Mouse (Mus musculus) intestine, postnatal 0 days (tissue): ENCODE measurements around the gene Trim29. TPM values are rescaled to one million over a fixed set of nuclear protein-coding genes. Genes with fewer than 3 reads are reported as not detected.

Source experiments
- ATAC-seq: fragments of 200-750 bp; cut with Nextera tagmentation; 2 replicates; pipeline ENCODE4 v1.8.0; 2017; ENCODE audit warnings: mild to moderate bottlenecking, moderate TSS enrichment, moderate library complexity
- H3K27ac ChIP-seq: fragments of 300-500 bp; sonication (generic); 2 replicates; pipeline ENCODE4 v1.5.1; 2014; ENCODE audit warnings: mild to moderate bottlenecking, low read depth, low read length, moderate library complexity
- H3K27me3 ChIP-seq: fragments of 300-500 bp; sonication (generic); replicated peaks from 2 replicates; pipeline ENCODE4 v1.6.1; 2014; ENCODE audit warnings: low read length, mixed read lengths; ENCODE audit not compliant: control insufficient read depth, insufficient read depth
- H3K36me3 ChIP-seq: fragments of 300-500 bp; sonication (generic); 2 replicates; pipeline ENCODE4 v1.6.1; 2014; ENCODE audit warnings: mild to moderate bottlenecking, moderate library complexity; ENCODE audit not compliant: control insufficient read depth, insufficient read depth
- H3K4me1 ChIP-seq: fragments of 300-500 bp; sonication (generic); replicated peaks from 2 replicates; pipeline ENCODE4 v1.6.1; 2014; ENCODE audit warnings: antibody characterized with exemption, low read length, mixed read lengths; ENCODE audit not compliant: control insufficient read depth, insufficient read depth
- H3K4me2 ChIP-seq: fragments of 300-500 bp; sonication (generic); replicated peaks from 2 replicates; pipeline ENCODE4 v1.6.1; 2014; ENCODE audit warnings: low read depth, mild to moderate bottlenecking, moderate library complexity
- H3K4me3 ChIP-seq: fragments of 300-500 bp; sonication (generic); 2 replicates; pipeline ENCODE4 v1.5.1; 2014; ENCODE audit warnings: low read depth, low read length
- H3K9ac ChIP-seq: fragments of 300-500 bp; sonication (generic); 2 replicates; pipeline ENCODE4 v1.6.1; 2014; ENCODE audit warnings: mild to moderate bottlenecking, low read depth, low read length
- H3K9me3 ChIP-seq: fragments of 300-500 bp; sonication (generic); 2 replicates; pipeline ENCODE4 v1.6.1; 2016; ENCODE audit warnings: mixed run types; ENCODE audit not compliant: control insufficient read depth
- CTCF ChIP-seq: sonication (generic); IDR thresholded peaks from 2 replicates; pipeline ENCODE4 v1.5.1; 2016; ENCODE audit warnings: low read depth, mild to moderate bottlenecking, control low read depth, antibody characterized with exemption, moderate library complexity
- WGBS: fragments of 180-500 bp; shearing (Covaris S2); extraction: QIAGEN DNeasy Blood & Tissue Kit; methylation state at CpG from one replicate; pipeline ENCODE4 v1.1.7; 2014; 5-methylcytosine and 5-hydroxymethylcytosine counted together
- polyA plus RNA-seq: library from polyadenylated mRNA; unstranded; fragments of >200 nt; fragmentation: Nextera tagmentation; extraction: Ambion mirVana; gene quantifications from 2 replicates; pipeline ENCODE4 v1.2.1, GENCODE M21; 2015

The Trim29 gene
- polyA plus RNA-seq, 1 experiment from 2014 or later: 0.26 TPM

GRCm38 (mm10) chr9:43351015-43351414 lies 40.4 kb downstream of the Trim29 start:
- ATAC-seq: no peak
- TF ChIP-seq CTCF: no peak
- 71% methylated on average over 13 of the region's 13 CpGs for WGBS
- Histone ChIP-seq H3K4me3 (no peak overlapping the region), H3K27ac (no peak overlapping the region), H3K36me3 (no peaks in the 10 kb centered on the region), H3K27me3 (no peaks in the 10 kb centered on the region), H3K9me3 (no peaks in the 10 kb centered on the region), H3K4me2 (no peak overlapping the region), H3K9ac (no peak overlapping the region), H3K4me1 (no peaks in the 10 kb centered on the region)

- H3K9me3 ChIP-seq: no peaks in the 10 kb centered on the region
- no peak overlapping the region for H3K4me2 ChIP-seq
- no peak for ATAC-seq
- H3K9ac ChIP-seq: no peak overlapping the region
- no peaks in the 10 kb centered on the region for H3K36me3 ChIP-seq
- no peak for TF ChIP-seq CTCF
- no peaks in the 10 kb centered on the region for H3K4me1 ChIP-seq
- no peak overlapping the region for H3K27ac ChIP-seq
- H3K4me3 ChIP-seq: no peak overlapping the region
- no peaks in the 10 kb centered on the region; the same call in 1 of the 2 replicates for H3K27me3 ChIP-seq
These were observed 46.4 kb downstream of the Trim29 start for GRCm38 (mm10) chr9:43357011-43357410.

GRCm38 (mm10) chr9:43358591-43359323 lies 48.1 kb downstream of the Trim29 start:
- no peaks in the 10 kb centered on the region for H3K36me3 ChIP-seq
- no peaks in the 10 kb centered on the region for H3K9me3 ChIP-seq
- H3K9ac ChIP-seq: no peak overlapping the region
- H3K4me1 ChIP-seq: no peaks in the 10 kb centered on the region
- H3K4me2 ChIP-seq: no peak overlapping the region
- no peak overlapping the region for H3K4me3 ChIP-seq
- TF ChIP-seq CTCF: no peak
- 58% methylated on average over 15 of the region's 15 CpGs for WGBS
- no peak for ATAC-seq
- H3K27ac ChIP-seq: no peak overlapping the region
- H3K27me3 ChIP-seq: no peaks in the 10 kb centered on the region; the same call in 1 of the 2 replicates

- WGBS: 94% methylated on average over 3 of the region's 3 CpGs
- TF ChIP-seq CTCF: no peak
These were observed 58.1 kb downstream of the Trim29 start for GRCm38 (mm10) chr9:43368781-43369180.

GRCm38 (mm10) chr9:43383871-43384270 lies 73.2 kb downstream of the Trim29 start:
- Histone ChIP-seq H3K4me1 (no peaks in the 10 kb centered on the region), H3K36me3 (no peaks in the 10 kb centered on the region), H3K9ac (no peak overlapping the region), H3K9me3 (no peaks in the 10 kb centered on the region), H3K27me3 (0 out of 2 replicates have a peak, but pooled peaks cover 3% of the 10 kb centered on the region), H3K4me2 (no peak overlapping the region), H3K4me3 (no peak overlapping the region), H3K27ac (no peak overlapping the region)
- no peak for ATAC-seq
- TF ChIP-seq CTCF: no peak
- 82% methylated on average over 4 of the region's 4 CpGs for WGBS

More at GRCm38 (mm10) chr9:43368781-43369180, 58.1 kb downstream of the Trim29 start:
- no peak overlapping the region for H3K4me3 ChIP-seq
- no peak overlapping the region for H3K4me2 ChIP-seq
- no peaks in the 10 kb centered on the region for H3K4me1 ChIP-seq
- no peaks in the 10 kb centered on the region for H3K36me3 ChIP-seq
- no peaks in the 10 kb centered on the region for H3K27me3 ChIP-seq
- no peak overlapping the region for H3K9ac ChIP-seq
- H3K27ac ChIP-seq: no peak overlapping the region
- no peak for ATAC-seq
- no peaks in the 10 kb centered on the region for H3K9me3 ChIP-seq

GRCm38 (mm10) chr9:43384400-43384799 lies 73.8 kb downstream of the Trim29 start:
- TF ChIP-seq CTCF: no peak
- H3K9me3 ChIP-seq: no peaks in the 10 kb centered on the region
- no peaks in the 10 kb centered on the region for H3K36me3 ChIP-seq
- H3K4me2 ChIP-seq: no peak overlapping the region
- H3K4me1 ChIP-seq: no peaks in the 10 kb centered on the region
- ATAC-seq: no peak
- H3K27me3 ChIP-seq: 0 out of 2 replicates have a peak, but pooled peaks cover 3% of the 10 kb centered on the region
- no peak overlapping the region for H3K27ac ChIP-seq
- no peak overlapping the region for H3K4me3 ChIP-seq
- H3K9ac ChIP-seq: no peak overlapping the region
- 70% methylated on average over 3 of the region's 3 CpGs for WGBS

Other genes with a start within 250 kb of the Trim29 start
- gene Arhgef12, start 203.6 kb upstream of the Trim29 start, polyA plus RNA-seq: 3.9 and 4.9 TPM in 2 replicates
- gene Tmem136, start 194.3 kb upstream of the Trim29 start, polyA plus RNA-seq: 1.4 and 1.6 TPM in 2 replicates
- gene Pou2f3, start 100.5 kb upstream of the Trim29 start, polyA plus RNA-seq: 0.18 TPM in 2 replicates
- gene Oaf, start 70.9 kb upstream of the Trim29 start, polyA plus RNA-seq: 39.7 and 45.5 TPM in 2 replicates